Mouse (Mus musculus) adipocyte (in vitro differentiated cells): ENCODE data around the gene Ppp4r4.
A peak's percentile ranks its signal among the peaks of the same experiment; 100 is the strongest.
"Not testable (repeated sequence)": the region's sequence is repeated elsewhere in the genome, so short reads cannot be mapped to it uniquely, and the experiment has no call there.

ENCODE experiments used
- DNase-seq: peaks from one replicate; pipeline ENCODE4 v3.0.0-alpha.2; 2016; ENCODE audit warnings: low spot score

Gene Ppp4r4

GRCm38 (mm10) chr12:103635846-103636245 lies 103.8 kb downstream of the Ppp4r4 start:
- no peak for DNase-seq

- peak; percentile 38 for DNase-seq
Observed at GRCm38 (mm10) chr12:103643336-103643735, 111.3 kb downstream of the Ppp4r4 start.

GRCm38 (mm10) chr12:103643818-103644217 lies 111.7 kb downstream of the Ppp4r4 start:
- no peak for DNase-seq

GRCm38 (mm10) chr12:103644601-103645000 lies 112.5 kb downstream of the Ppp4r4 start:
- no peak for DNase-seq

- DNase-seq, result no peak
Observed at GRCm38 (mm10) chr12:103646314-103646713, 114.2 kb downstream of the Ppp4r4 start.

GRCm38 (mm10) chr12:103653836-103654235 lies 121.8 kb downstream of the Ppp4r4 start:
- DNase-seq, result no peak

DNA sequence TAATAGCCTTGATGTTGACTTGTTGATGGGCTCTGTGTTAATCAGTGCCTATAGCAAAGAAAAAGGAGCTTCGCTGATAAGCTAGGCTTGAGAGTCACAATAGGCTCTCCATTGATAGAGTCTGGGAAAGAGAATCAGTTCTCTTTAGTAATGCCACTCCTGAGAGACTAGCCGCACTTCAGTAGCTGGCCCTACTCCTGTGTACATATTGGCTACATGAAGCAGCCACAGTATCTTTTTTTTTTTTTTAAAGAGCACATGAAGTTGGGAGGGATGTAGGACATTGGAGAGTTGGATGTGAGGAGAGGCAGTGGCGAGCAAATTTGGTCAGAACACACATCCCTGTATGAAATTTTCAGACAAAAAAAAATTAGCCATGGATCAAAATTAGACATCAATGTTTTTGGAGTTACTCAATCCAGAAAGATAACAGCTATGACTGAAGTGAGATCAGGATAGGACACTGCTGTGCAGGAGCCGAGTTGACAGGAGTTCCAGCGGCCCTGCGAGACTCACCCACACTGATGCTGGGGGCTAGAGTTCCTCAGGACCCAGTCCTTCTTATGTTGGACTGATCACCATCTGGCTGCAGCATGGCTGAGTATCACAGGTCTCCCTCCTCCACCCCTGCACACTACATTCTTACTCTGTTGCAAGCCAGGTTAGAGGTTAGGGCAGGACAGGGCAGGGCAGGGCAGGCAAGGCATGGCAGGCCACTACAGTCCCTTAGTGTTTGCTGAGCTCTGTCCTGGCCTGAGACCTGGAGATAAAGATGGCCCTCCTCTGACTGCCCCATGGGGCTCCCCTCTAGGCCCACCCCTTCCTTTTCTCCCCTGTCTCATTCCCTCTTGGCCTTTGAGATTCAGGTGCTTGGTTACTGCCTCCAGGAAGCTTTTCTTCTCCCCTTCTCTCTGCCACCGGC lies 123.3 kb downstream of the Ppp4r4 start:
- no peak for DNase-seq

DNA sequence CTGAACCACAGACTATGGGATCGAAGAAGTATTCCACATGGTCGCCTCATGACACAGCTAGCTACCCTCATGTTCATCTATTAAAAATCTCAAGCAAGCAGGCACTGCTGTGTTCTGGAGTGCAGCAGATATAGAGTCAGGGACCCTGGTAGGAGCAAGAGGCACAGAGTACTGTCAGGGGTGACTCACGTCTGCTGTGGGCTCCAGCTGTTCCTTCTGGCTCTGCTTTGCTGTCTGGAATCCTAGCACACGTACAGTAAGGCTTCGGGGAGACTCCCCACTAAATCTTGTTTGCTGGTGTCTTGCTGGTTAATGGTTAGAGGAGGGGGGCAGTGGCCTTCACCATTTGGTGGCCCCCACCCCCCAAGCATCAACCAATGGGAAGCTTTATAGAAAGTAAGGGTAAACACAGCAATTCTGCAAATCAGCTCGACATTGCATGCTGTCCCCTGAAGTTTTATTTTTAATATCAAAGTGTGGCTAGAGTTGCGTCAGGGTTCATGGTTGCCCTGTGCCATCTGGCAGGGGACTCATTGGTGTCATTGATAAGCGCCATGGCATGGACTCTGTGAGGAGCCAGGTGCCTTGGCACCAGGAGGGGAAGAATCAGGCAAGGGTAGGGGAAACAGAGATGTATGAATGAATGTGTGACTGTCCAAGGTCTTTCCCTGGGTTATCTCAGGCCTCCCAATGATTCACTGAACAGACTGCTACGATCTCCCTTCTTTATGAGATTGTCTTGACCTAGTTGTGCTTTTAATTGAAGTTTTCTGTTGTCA lies 125.0 kb downstream of the Ppp4r4 start, which contains the start of gene Serpina6:
Gene Serpina6, minus strand, starts transcription at position 365 of the 779 bp plus-strand sequence.
- DNase-seq, result no peak

DNA sequence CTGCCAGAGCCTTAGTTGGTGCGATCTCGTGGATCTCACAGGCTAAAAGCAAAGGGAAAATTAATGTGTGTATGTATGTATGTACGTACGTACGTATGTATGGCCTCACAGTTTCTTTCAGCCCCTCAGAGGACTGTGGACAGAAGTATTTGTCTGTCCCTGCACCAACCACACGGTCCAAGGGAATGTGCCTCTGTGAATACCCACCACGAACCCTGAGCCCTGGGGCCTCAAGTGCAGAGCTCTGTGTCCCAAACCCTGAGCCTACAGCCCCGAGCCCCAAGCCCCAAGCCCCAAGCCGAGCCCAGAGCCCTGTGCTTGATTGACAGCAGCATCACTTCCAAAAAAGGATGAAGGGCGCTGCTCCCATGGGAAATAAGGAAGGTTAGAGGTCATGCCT lies 125.9 kb downstream of the Ppp4r4 start:
- no peak for DNase-seq

GRCm38 (mm10) chr12:103659171-103659570 lies 127.1 kb downstream of the Ppp4r4 start:
- peak; percentile 2 for DNase-seq

GRCm38 (mm10) chr12:103660076-103660475 lies 128.0 kb downstream of the Ppp4r4 start:
- DNase-seq, result no peak

DNA sequence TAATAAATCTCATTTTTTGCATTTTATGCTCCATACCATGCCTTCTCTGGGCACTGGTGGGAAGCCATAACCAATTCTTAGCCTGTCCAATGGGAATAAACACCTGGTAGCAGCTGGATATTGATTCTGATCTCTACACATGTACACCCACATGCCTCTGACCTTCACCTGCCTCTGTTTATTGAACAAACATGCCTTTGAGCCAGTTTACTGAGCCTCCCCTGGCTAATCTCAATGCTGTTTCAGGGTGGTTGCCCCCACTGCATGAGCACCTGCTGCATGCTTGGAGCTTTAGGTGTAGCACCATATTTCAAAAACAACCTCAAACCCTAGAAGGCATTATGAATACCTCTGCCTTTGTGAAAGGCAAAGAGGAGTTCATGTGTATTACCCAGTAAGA lies 130.0 kb downstream of the Ppp4r4 start:
- not testable (repeated sequence) for DNase-seq
